10 mouse cellular contexts compared by ENCODE assay signal in genomic region chr1:25828071-25828755, GRCm38 (mm10). TPM values are rescaled to one million over a fixed set of nuclear protein-coding genes. Genes with fewer than 3 reads are reported as not detected.
DNase-seq lines count a peak whose midpoint lies in the region; ATAC-seq and TF ChIP-seq lines count a peak whose summit lies in the region.
"Had no signal": no experiment of that assay in that cellular context is flagged by ENCODE, and none has a peak within 500 bp of the region (broad histone marks: within the 10 kb centered on the region; RNA-seq: fewer than 3 reads in every experiment).

No protein-coding gene starts in this region.

- H3K4me3 ChIP-seq in liver, adult 2 months (ENCODE audit: insufficient read depth, low read depth, low read length): no peak overlapping the region
- H3K4me3 ChIP-seq in forebrain, embryonic 14.5 days (ENCODE audit: low read depth, low read length): peak overlapping the region; percentile 63
- peak overlapping the region; percentile 66 for H3K4me3 ChIP-seq in midbrain, embryonic 12.5 days
- H3K4me3 ChIP-seq in kidney, embryonic 15.5 days (replicated peaks): no peak overlapping the region

- no peaks in the 10 kb centered on the region for H3K27me3 ChIP-seq in liver, adult 2 months (ENCODE audit: control insufficient read depth, insufficient read depth, low read length)
- no peaks in the 10 kb centered on the region for H3K27me3 ChIP-seq in forebrain, embryonic 14.5 days (replicated peaks; ENCODE audit: control insufficient read depth, insufficient read depth, low read length)
- no peaks in the 10 kb centered on the region for H3K27me3 ChIP-seq in midbrain, embryonic 12.5 days
- peaks cover 56% of the 10 kb centered on the region for H3K27me3 ChIP-seq in kidney, embryonic 15.5 days

- DNase-seq in liver, adult 2 months (ENCODE audit: extremely low read depth, low read depth, low spot score): peak; percentile 9
- no peak for DNase-seq in liver
- DNase-seq in forebrain, embryonic 14.5 days (ENCODE audit: low spot score): no peak
- peak; percentile 25 for DNase-seq in right cerebral cortex, postnatal 4 days
- DNase-seq in ovary, postnatal 36 days (ENCODE audit: low spot score): no peak
- DNase-seq in natural killer cell, adult 2 months (ENCODE audit: low spot score in 2 of 2): no peak
- DNase-seq: adrenal gland, postnatal 36 days had no signal

- WGBS in liver, adult 2 months: 68% methylated on average over 9 of the region's 9 CpGs
- WGBS in forebrain, embryonic 14.5 days: 60% methylated on average over 9 of the region's 9 CpGs
- WGBS in midbrain, embryonic 12.5 days: 48% methylated on average over 9 of the region's 9 CpGs
- WGBS in kidney, embryonic 15.5 days: 70% methylated on average over 9 of the region's 9 CpGs

- TF ChIP-seq CTCF in liver, adult 2 months (IDR thresholded peaks at IDR 0.05; ENCODE audit: low read depth, low read length): no peak

- H3K9ac ChIP-seq in liver, adult 2 months (ENCODE audit: low read depth, low read length): no peak overlapping the region
- peak overlapping the region; percentile 77 for H3K9ac ChIP-seq in forebrain, embryonic 14.5 days (ENCODE audit: low read length)
- H3K9ac ChIP-seq in midbrain, embryonic 12.5 days (replicated peaks): peak overlapping the region; percentile 75
- H3K9ac ChIP-seq in kidney, embryonic 15.5 days: no peak overlapping the region

- no peaks in the 10 kb centered on the region for H3K36me3 ChIP-seq in liver, adult 2 months (ENCODE audit: control insufficient read depth, insufficient read depth, low read length)
- no peaks in the 10 kb centered on the region for H3K36me3 ChIP-seq in forebrain, embryonic 14.5 days (ENCODE audit: control insufficient read depth, insufficient read depth, low read length)
- H3K36me3 ChIP-seq in midbrain, embryonic 12.5 days: no peaks in the 10 kb centered on the region
- no peaks in the 10 kb centered on the region for H3K36me3 ChIP-seq in kidney, embryonic 15.5 days

- no peak for TF ChIP-seq POLR2A in liver, adult 2 months (IDR thresholded peaks at IDR 0.05; ENCODE audit: extremely low read depth, insufficient read depth, low read length)

- H3K4me2 ChIP-seq in forebrain, embryonic 14.5 days (ENCODE audit: low read length): peak overlapping the region; percentile 62
- H3K4me2 ChIP-seq in midbrain, embryonic 12.5 days (replicated peaks): peak overlapping the region; percentile 64
- H3K4me2 ChIP-seq in kidney, embryonic 15.5 days: no peak overlapping the region

- H3K4me1 ChIP-seq in liver, adult 2 months (ENCODE audit: control insufficient read depth, insufficient read depth, low read length): no peaks in the 10 kb centered on the region
- peaks cover 26% of the 10 kb centered on the region for H3K4me1 ChIP-seq in forebrain, embryonic 14.5 days (ENCODE audit: control insufficient read depth, insufficient read depth, low read length)
- H3K4me1 ChIP-seq in midbrain, embryonic 12.5 days: peaks cover 43% of the 10 kb centered on the region
- peaks cover 9% of the 10 kb centered on the region for H3K4me1 ChIP-seq in kidney, embryonic 15.5 days

- H3K27ac ChIP-seq in liver, adult 2 months (replicated peaks; ENCODE audit: insufficient read depth, low read depth, low read length): no peak overlapping the region
- no peak overlapping the region for H3K27ac ChIP-seq in forebrain, embryonic 14.5 days (ENCODE audit: low read depth, low read length)
- H3K27ac ChIP-seq in midbrain, embryonic 12.5 days (replicated peaks): no peak overlapping the region
- H3K27ac ChIP-seq in kidney, embryonic 15.5 days: no peak overlapping the region

- H3K9me3 ChIP-seq in forebrain, embryonic 14.5 days (replicated peaks; ENCODE audit: control insufficient read depth, low read length): no peaks in the 10 kb centered on the region
- H3K9me3 ChIP-seq in midbrain, embryonic 12.5 days: no peaks in the 10 kb centered on the region
- no peaks in the 10 kb centered on the region for H3K9me3 ChIP-seq in kidney, embryonic 15.5 days (replicated peaks)

- no peak for ATAC-seq in forebrain, embryonic 14.5 days
- no peak for ATAC-seq in midbrain, embryonic 12.5 days (ENCODE audit: low FRiP score, low read depth)
- ATAC-seq in kidney, embryonic 15.5 days (replicated peaks; ENCODE audit: low FRiP score): no peak

- H3K79me2 ChIP-seq in liver, adult 2 months (ENCODE audit: control insufficient read depth, insufficient read depth, low read length): no peaks in the 10 kb centered on the region

RNA-seq across cellular contexts. Expression of gene Adgrb3, which starts 1.3 kb away (rescaled TPM):
- total RNA-seq in liver, adult 2 months (2014; rRNA removed): 0.07 TPM in 1 of 2 replicates, not detected in the other
- not detected in 2 replicates for polyA plus RNA-seq in liver, adult 2 months (2012; rRNA removed)
- polyA plus RNA-seq in forebrain, embryonic 14.5 days (2014; fragmentation: Nextera tagmentation; extraction: Ambion mirVana): 40.0 and 46.8 TPM in 2 replicates
- polyA plus RNA-seq in midbrain, embryonic 12.5 days (2016; fragmentation: Nextera tagmentation; extraction: Ambion mirVana): 22.0 and 23.7 TPM in 2 replicates
- polyA plus RNA-seq in kidney, embryonic 15.5 days (2015; fragmentation: Nextera tagmentation; extraction: Ambion mirVana): 0.53 and 0.70 TPM in 2 replicates
- total RNA-seq: megakaryocyte progenitor cell, adult 5-6 weeks had no signal

Comparison
In these comparisons a context has a peak if more than half of its experiments do, and no peak if none do; other contexts are left out.
1. DNase-seq: peak in liver, adult 2 months (single experiment) and right cerebral cortex, postnatal 4 days (single experiment); none in liver (single experiment), forebrain, embryonic 14.5 days (single experiment), ovary, postnatal 36 days (single experiment) and natural killer cell, adult 2 months (0 of 2).
2. H3K4me3 ChIP-seq: peak in forebrain, embryonic 14.5 days (single experiment) and midbrain, embryonic 12.5 days (single experiment); none in liver, adult 2 months (single experiment) and kidney, embryonic 15.5 days (single experiment).
3. H3K9ac ChIP-seq: peak in forebrain, embryonic 14.5 days (single experiment) and midbrain, embryonic 12.5 days (single experiment); none in liver, adult 2 months (single experiment) and kidney, embryonic 15.5 days (single experiment).
4. RNA of gene Adgrb3, which starts 1.3 kb away (polyA plus RNA-seq): 40.0 to 46.8 TPM in forebrain, embryonic 14.5 days and 22.0 to 23.7 TPM in midbrain, embryonic 12.5 days; 0.53 to 0.70 TPM in kidney, embryonic 15.5 days and not detected in liver, adult 2 months; every median in the first group is over 10 times any median in the second.